Mouse (Mus musculus): ENCODE results near the gene Lias. TPM values are rescaled to one million over a fixed set of nuclear protein-coding genes. Genes with fewer than 3 reads are reported as not detected.

Lias gene
- polyA plus RNA-seq (2017; shearing (Covaris generic)), result 10 to 100 TPM; 44.5 to 59.6 TPM

DNA sequence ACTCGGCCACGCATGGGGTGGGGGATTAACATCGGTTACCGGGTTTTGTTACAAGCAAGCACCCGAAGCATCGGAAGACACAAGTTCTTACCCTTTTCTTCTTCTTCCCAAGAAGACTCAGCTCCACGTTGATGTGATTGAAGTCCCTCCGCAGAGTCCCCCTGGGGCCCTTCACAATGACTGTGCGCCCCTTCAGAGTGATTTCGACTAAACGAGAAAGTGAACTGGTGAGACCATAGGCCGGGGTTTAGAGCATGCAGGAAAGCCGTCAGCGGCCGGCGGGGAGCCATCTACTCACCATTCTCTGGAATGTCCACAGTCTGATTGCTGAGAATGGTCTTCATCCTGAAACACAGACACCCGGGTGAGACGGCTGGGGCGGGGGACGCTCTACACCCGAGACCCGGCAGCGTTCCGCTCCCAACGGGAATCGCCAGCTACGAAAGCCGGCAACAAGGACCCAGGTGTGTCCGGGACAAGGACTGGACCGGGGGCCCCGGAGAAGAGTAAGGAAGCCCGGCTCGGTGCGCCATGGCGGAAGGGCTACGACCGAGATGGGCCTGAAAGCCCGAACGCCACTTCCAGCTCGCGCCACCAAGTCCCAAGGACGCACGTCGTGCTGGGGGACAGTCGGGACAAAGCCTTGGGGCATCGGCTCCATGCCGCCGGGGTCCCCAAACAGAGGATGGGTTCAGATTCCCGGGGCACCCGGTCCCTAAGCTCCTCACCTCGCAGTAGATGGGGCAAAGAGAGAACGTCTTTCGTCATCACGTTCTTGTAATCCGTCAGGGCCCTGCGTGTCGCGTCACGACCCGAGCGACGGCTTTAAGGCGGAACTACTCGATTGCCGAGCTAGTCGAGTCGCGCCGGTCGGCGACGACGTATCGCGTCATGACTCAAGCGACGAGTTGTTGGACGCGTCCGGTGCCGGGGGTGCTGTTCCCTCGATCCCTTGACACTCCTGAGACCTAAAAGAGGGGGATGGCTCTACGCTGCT lies at the start of gene Lias, which contains the start of gene Rpl9:
TSS of gene Lias (plus strand) at position 850 of the 997 bp plus-strand sequence.
TSS of gene Rpl9 (minus strand) at position 797 of the 997 bp plus-strand sequence.

DNA sequence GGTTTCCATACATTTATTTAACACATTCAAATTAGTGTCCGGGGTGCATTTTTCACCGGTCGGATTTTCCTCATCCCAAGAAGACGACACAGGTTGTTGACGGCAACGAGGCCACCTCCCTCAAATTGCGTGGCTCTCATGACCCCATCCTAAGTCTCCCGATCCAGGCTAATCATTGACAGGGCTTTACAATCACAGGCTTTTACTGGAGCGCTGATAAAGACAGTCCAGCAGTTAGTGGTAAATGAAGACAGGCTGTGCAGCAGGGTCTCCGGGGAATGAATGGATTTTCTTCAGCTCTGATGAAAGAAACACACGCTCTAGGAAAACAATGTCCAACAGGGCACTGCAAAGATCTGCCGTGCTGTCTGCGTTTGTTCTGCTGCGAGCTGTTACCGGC lies 43.1 kb upstream of the Lias start, which contains the start of gene Klb:
TSS of gene Klb (plus strand) at position 147 of the 400 bp plus-strand sequence.

DNA sequence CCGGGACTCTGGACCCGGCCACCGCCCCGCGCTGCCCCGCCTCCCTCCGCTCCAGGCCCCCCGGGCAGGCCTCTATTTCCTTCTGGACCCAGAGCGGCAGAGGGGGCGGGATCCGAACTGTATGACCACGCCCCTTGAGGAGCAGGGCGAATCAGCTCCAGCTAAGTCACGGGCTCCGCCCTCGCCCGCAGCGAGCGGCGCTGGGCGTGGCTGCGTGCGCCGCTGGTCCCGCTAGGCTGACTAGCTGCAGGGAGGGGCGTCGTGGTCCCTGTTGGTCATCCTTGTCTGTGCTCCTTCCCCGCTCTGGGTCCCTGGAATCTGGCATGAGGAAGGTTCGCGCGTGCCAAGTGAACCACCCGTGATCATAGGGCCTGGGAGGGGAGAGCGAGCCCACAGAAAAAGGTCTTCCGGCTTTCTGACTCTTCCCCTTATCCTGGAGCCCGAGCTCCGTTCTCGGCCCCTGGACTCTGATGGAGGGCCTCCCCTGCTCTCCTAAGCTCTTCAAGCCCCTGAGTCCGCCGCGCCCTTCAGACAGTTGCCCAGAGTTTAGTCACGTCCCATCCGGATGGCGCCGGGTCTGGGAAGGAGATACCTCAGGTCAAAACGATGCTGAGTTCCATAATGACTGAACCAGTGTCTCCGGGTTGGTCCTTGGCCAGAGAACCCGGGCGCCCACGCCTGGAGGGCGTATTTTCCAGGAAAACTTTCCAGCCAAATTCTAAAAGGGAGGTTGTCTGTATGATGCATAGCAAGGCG lies 44.7 kb downstream of the Lias start, which contains the start of gene Ugdh:
TSS of gene Ugdh (minus strand) at position 144 of the 756 bp plus-strand sequence.

Other genes starting within 250 kb of the Lias start
- gene Wdr19, start 191.8 kb upstream of the Lias start, polyA plus RNA-seq (2017; shearing (Covaris generic)), result 1 to 10 TPM; 3.8 to 5.0 TPM
- gene Rfc1, start 55.8 kb upstream of the Lias start, polyA plus RNA-seq (2017; shearing (Covaris generic)), result 10 to 100 TPM; 40.7 to 49.0 TPM
- under 1 TPM in 1 of 2 experiments, not detected in 1; 0.23 TPM for gene Klb, start 43.2 kb upstream of the Lias start, polyA plus RNA-seq (2017; shearing (Covaris generic))
- gene Rpl9, start 53 bp upstream of the Lias start, polyA plus RNA-seq (2017; shearing (Covaris generic)), result 1,000 to 10,000 TPM in 1 of 2 experiments, 100 to 1,000 TPM in 1; 778 to 1,266 TPM
- gene Ugdh, start 44.5 kb downstream of the Lias start, polyA plus RNA-seq (2017; shearing (Covaris generic)), result 10 to 100 TPM; 48.0 to 50.2 TPM
- 1 to 10 TPM; 1.6 to 2.3 TPM for gene Gm43552, start 101.3 kb downstream of the Lias start, polyA plus RNA-seq (2017; shearing (Covaris generic))
- 100 to 1,000 TPM; 144 to 177 TPM for gene Smim14, start 145.7 kb downstream of the Lias start, polyA plus RNA-seq (2017; shearing (Covaris generic))
- gene Ube2k, start 145.7 kb downstream of the Lias start, polyA plus RNA-seq (2017; shearing (Covaris generic)), result 100 to 1,000 TPM; 119 to 129 TPM

Measured in activated CD4-positive, CD25-positive, alpha-beta regulatory T cell (primary cell).